Mouse (Mus musculus) megakaryocyte, embryonic 14.5 days (primary cell): Measurements from ENCODE around the gene Tmem120a.

Experiments used
- FLI1 ChIP-seq: IDR thresholded peaks from 2 replicates; pipeline ENCODE4 v1.6.1; 2012; ENCODE audit warnings: low read length, inconsistent platforms, mixed read lengths
- GATA1 ChIP-seq: IDR thresholded peaks from 3 replicates; pipeline ENCODE4 v1.6.1; 2012; ENCODE audit warnings: mixed read lengths, low read length, inconsistent platforms, borderline replicate concordance

DNA sequence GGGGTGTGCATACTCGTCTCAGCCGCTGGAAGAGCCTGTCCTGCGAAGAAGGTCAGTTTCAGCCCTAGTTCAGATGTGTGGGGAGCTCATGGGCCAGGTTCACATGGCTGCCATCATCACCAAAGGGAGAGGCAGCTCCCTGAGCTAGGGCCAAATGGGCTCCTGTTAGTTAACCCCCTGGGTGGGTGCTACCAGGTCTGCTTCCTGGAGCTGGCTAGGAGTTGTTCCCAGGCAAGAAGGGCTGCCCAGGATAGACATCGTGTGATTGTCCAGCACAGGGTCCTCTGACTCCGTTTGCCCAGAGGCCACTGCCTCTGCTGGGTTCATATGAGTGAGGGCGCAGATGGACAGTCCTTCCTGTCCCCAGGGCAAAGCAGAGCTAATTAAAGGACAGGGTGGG lies 18.3 kb downstream of the Tmem120a start:
- no peak for TF ChIP-seq GATA1
- TF ChIP-seq FLI1 = no peak
